Mouse (Mus musculus) cerebral cortex, adult 2 months (tissue): ENCODE data around the gene Gm11541.

Experiments used
- WGBS: fragments of 180-500 bp; shearing (Covaris S2); methylation state at CpG from one replicate; pipeline ENCODE4 v1.1.7; 2018; 5-methylcytosine and 5-hydroxymethylcytosine counted together

Gm11541 gene

GRCm38 (mm10) chr11:94697140-94697539 is 7.2 kb downstream of the Gm11541 start:
- WGBS: 96% methylated on average over 2 of the region's 2 CpGs

GRCm38 (mm10) chr11:94695508-94695907 is 8.8 kb downstream of the Gm11541 start:
- 62% methylated on average over 6 of the region's 6 CpGs for WGBS

DNA sequence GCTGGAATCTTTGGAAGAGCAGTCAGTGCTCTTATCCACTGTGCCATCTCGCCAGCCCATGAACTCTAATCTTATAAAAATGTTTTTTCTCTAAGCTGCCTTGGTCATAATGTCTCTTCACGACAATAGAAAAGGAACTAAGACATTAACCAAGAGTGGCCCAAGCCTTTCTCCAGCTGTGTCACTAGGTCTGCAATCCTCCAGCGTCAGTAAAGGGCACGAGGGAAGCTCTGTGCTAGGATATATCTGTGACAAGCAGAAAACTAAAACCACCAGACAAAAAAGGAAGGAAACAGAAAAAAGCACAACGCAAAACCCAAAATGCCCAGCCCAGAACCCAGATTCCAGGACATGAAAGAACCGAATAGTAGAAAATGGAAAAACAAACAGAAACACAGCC is 17.1 kb downstream of the Gm11541 start:
- WGBS: 84% methylated on average over 6 of the region's 6 CpGs

GRCm38 (mm10) chr11:94682427-94682826 is 21.9 kb downstream of the Gm11541 start:
- WGBS: 91% methylated on average over 7 of the region's 7 CpGs

- WGBS: 89% methylated on average over 4 of the region's 4 CpGs
Observed at GRCm38 (mm10) chr11:94681640-94682039, 22.7 kb downstream of the Gm11541 start.

GRCm38 (mm10) chr11:94677607-94678145 is 26.6 kb downstream of the Gm11541 start:
- 19% methylated on average over 15 of the region's 15 CpGs for WGBS

DNA sequence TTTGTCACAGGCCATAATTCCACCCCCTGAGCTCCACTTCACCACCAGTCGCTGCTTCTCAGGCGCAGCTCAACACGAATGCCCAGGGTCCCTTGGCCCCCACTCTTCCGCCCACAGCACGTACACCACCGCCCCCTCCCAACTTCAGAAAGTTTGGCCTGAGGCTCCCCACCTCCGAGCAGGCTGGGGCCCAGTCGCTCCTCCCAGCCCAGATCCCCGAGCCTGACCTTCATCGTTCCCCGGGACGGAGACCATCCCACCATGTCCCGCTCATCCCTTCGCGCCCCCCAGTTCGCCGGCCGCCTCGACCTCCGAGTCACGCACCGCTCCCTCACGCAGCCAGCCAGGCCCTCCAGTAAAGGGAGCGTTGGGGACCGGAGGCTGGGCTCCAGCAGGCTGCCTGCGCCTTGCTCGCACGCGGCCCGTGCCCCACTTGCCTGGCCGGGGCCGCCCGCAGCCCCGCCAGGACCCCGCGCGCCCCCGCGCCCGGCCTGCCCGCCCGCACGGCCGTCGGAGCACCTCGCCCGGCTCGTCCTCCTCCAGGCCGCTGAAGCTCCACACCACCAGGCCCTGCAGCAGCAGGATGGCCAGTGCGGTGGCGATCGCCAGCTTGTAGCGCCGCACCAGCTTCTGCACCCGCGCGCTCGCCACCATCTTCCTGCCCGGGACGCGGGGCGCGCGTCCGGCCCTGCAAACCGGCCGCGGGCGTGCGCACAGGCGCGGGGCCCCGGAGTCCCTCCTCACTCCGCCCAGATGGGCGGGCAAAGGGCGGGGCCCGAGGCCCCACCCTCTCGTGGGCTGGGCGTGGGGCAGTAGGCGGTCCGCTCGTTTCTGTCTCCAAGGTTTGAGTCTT is 27.3 kb downstream of the Gm11541 start, which contains the start of gene Xylt2:
Xylt2 (minus strand) TSS at position 762 of the 853 bp plus-strand sequence.
- WGBS: under 1% methylated on average over 76 of the region's 82 CpGs

GRCm38 (mm10) chr11:94676308-94676707 is 28.0 kb downstream of the Gm11541 start:
- WGBS: 45% methylated on average over 4 of the region's 4 CpGs

DNA sequence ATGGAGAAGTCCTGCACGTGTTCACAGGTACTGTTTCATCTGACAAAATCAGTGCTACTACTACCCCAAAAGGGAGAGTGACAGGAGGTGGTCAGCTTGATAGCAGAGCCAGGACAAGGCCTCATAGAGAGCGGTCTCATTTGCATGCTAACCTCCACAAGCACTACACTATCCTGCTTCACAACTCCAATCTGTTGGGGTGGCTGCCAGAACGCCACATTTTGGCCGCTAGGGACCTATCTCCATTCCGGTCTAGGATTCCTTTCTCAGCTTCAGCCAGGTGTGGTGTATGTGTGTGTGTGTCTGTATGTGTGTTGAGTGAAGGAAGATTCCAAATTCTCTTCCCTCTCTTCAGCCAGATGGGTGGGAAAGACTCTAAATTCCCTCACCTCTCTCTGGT is 28.9 kb downstream of the Gm11541 start:
- 63% methylated on average over 5 of the region's 5 CpGs for WGBS

DNA sequence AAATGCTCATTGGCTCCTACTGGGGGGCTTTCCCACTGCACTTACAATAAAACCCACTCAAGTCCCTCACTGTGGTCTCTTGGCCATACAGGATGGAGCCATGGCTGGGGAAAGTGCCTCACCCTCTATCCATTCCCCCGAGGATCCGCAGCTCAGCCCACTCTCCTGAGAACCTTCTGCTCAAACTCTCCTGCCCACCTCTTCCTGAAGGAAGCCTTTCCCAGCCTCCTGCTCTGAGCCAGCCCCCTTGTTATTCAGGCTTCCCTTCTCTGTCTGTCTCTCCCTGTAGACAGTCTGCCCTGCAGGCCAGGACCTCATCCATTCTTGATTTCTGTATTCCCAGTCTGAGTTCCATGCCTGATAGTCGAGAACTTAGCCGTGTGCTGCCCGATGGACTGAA is 29.3 kb downstream of the Gm11541 start:
- 59% methylated on average over 5 of the region's 5 CpGs for WGBS

DNA sequence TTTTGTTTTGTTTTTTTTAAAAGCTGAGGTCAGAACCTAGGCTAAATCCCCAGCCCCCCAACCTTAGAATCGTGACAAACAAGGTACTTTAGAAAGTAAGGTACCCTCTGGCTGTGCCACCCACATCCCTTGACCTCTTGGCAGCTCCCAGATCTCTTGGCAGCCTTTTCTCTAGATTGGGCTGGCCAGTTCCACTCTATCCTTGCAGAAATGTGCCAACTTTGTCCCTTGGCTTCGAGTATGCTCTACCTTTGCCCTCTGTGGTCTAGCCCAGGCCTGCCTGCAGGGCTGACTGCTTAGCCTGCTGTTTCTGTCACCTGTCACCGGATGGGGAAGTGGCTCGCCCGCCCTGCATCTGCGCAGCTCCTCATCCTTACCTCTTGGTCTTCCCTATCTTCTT is 39.0 kb downstream of the Gm11541 start:
- 93% methylated on average over 6 of the region's 6 CpGs for whole genome bisulfite sequencing

DNA sequence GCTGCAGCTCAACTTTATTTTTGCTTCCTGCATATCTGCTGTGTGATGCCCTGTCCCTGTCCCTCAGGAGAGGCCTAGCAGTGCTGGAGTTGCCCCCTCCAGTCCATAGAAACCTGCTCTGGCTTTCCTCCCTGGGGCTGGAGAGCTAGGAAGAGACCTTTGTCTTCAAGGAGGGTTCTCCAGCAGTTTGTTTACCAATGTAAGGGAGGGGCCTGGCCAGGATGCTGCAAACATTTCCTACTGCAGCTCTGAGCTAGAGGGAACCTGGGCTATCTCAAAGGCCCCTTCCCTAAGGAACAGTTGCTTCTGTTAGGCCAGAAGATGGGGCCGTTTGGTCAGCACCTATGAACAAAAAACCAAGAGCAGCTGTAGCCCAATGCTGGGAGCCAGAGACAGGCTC is 43.0 kb downstream of the Gm11541 start:
- 67% methylated on average over 1 of the region's 1 CpGs for WGBS

DNA sequence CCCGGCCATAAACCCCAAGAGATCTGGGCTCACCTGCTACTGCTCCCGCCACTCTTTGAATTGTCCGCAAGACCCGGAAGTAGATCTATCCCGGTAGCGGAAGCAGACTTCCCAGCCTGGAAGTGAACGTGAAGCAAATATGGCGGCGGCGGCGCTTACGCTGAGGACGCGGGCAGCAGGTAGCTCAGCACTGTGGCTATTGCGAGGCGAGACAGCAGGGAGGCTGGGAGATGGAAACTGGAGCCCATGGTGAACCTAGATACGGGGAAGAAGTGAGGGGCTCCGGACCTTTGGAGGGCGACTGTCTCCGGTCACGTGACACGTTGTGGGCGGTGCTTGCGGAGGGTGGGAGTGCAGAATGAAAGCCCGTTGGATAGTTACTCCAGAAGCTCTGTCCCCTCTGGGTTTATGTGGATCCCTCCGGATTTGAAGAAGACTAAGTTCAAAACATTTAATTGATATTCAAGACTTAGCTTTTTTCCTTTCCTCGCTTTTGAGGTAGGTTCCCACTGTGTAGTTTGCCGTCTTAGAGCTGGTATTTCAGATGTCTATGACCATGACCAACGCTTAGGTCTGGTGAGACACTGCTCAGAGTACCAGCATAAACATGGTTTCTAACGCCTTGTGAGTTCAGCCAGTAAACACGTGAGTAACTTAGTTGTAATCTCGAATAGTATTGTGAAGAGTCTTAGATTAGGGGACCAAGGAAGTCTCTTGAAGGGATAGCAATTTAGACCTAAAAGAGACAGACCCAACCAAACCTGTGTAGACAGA is 50.4 kb downstream of the Gm11541 start, which contains the start of the genes Mrpl27 and Eme1:
Mrpl27 (plus strand) TSS at position 105 of the 774 bp plus-strand sequence.
Eme1 (minus strand) TSS at position 302 of the 774 bp plus-strand sequence.
- under 1% methylated on average over 32 of the region's 32 CpGs for WGBS

- WGBS: 55% methylated on average over 8 of the region's 8 CpGs
Observed at GRCm38 (mm10) chr11:94652973-94653372, 51.3 kb downstream of the Gm11541 start.

- 94% methylated on average over 6 of the region's 7 CpGs for WGBS
Observed at GRCm38 (mm10) chr11:94651241-94651640, 53.1 kb downstream of the Gm11541 start.

- WGBS: 96% methylated on average over 4 of the region's 4 CpGs
Observed at GRCm38 (mm10) chr11:94646457-94646856, 57.8 kb downstream of the Gm11541 start.
